26 mouse cellular contexts compared by ENCODE assay signal in genomic region chr15:22311016-22311415, GRCm38 (mm10).
"Had no signal": no experiment of that assay in that cellular context is flagged by ENCODE, and none has a peak within 500 bp of the region (broad histone marks: within the 10 kb centered on the region; RNA-seq: fewer than 3 reads in every experiment).

No protein-coding gene starts in this region.

- ATAC-seq: hindbrain, postnatal 0 days; intestine, embryonic 16.5 days; liver, embryonic 12.5 days had no signal

- H3K4me3 ChIP-seq: heart, adult 2 months; heart, embryonic 13.5 days; heart, embryonic 15.5 days; hindbrain, embryonic 13.5 days; hindbrain, embryonic 15.5 days; kidney, embryonic 15.5 days; limb, embryonic 13.5 days; limb, embryonic 15.5 days; liver, embryonic 12.5 days had no signal

- H3K36me3 ChIP-seq: heart, embryonic 13.5 days; heart, embryonic 15.5 days; hindbrain, embryonic 13.5 days; hindbrain, embryonic 15.5 days; kidney, embryonic 15.5 days; limb, embryonic 13.5 days; limb, embryonic 15.5 days; liver, embryonic 12.5 days had no signal

- H3K9ac ChIP-seq: heart, embryonic 13.5 days; heart, embryonic 15.5 days; hindbrain, embryonic 13.5 days; hindbrain, embryonic 15.5 days; kidney, embryonic 15.5 days; limb, embryonic 13.5 days; limb, embryonic 15.5 days; liver, embryonic 12.5 days had no signal

- H3K27me3 ChIP-seq: heart, embryonic 13.5 days; heart, embryonic 15.5 days; hindbrain, embryonic 13.5 days; hindbrain, embryonic 15.5 days; kidney, embryonic 15.5 days; limb, embryonic 13.5 days; limb, embryonic 15.5 days; liver, embryonic 12.5 days had no signal

- H3K4me2 ChIP-seq: heart, embryonic 11.5 days; heart, embryonic 13.5 days; heart, embryonic 15.5 days; hindbrain, embryonic 13.5 days; hindbrain, embryonic 15.5 days; kidney, embryonic 15.5 days; limb, embryonic 13.5 days; limb, embryonic 15.5 days; liver, embryonic 12.5 days had no signal

- H3K27ac ChIP-seq: heart, adult 2 months; heart, embryonic 13.5 days; heart, embryonic 15.5 days; hindbrain, embryonic 13.5 days; hindbrain, embryonic 15.5 days; hindbrain, postnatal 0 days; kidney, embryonic 15.5 days; kidney, postnatal 0 days; limb, embryonic 13.5 days; limb, embryonic 15.5 days; liver, embryonic 12.5 days had no signal

- DNase-seq: gastrocnemius, postnatal 14 days; gastrocnemius, postnatal 36 days; heart, adult 11 months; heart, adult 2 months; heart, postnatal 14 days; heart, postnatal 36 days; kidney, adult 11 months; kidney, adult 2 months; kidney, adult 9 months; kidney, postnatal 14 days; kidney, postnatal 36 days; layer of hippocampus, adult 9-11 months; layer of hippocampus, postnatal 36 days; left cerebral cortex, postnatal 4 days had no signal

- H3K4me1 ChIP-seq: heart, embryonic 13.5 days; heart, embryonic 15.5 days; hindbrain, embryonic 13.5 days; hindbrain, embryonic 15.5 days; kidney, embryonic 15.5 days; limb, embryonic 13.5 days; limb, embryonic 15.5 days; liver, embryonic 12.5 days had no signal

- H3K9me3 ChIP-seq: heart, embryonic 13.5 days; heart, embryonic 15.5 days; hindbrain, embryonic 13.5 days; hindbrain, embryonic 15.5 days; kidney, embryonic 15.5 days; limb, embryonic 13.5 days; limb, embryonic 15.5 days; liver, embryonic 12.5 days had no signal
